Mouse (Mus musculus): ENCODE data around the gene Fpr-rs6.

The Fpr-rs6 gene

DNA sequence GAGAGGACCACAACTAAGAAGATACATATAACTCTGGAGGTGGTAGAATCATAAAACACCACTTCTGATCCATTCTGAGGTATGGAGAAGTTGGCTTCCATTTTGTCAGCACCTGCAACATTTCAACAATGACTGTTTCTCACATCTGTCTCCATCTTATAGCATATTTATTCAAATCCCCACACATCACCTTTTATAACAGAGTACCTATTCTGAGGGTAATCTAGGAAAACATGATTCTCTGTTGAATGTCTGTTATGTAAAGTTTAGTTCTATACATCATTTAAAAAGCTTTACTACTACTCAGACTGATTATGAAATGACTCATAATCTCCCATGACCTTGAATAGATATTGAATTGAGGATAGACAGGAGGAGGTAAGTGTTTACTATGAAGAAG lies at the start of gene Fpr-rs6:
Fpr-rs6 (minus strand) TSS at position 101 of the 400 bp plus-strand sequence.
- ATAC-seq (ENCODE audit: insufficient number of reproducible peaks, low FRiP score, low TSS enrichment), result no peak
